Mouse (Mus musculus) layer of hippocampus, adult 9-10 months (tissue): ENCODE data around the gene Trp73.

Experiments
- DNase-seq: peaks from one replicate; pipeline ENCODE4 v3.0.0; 2022; ENCODE audit warnings: low spot score

Gene Trp73

GRCm38 (mm10) chr4:154028646-154029045 is 111.4 kb downstream of the Trp73 start:
- DNase-seq = no peak

GRCm38 (mm10) chr4:154028066-154028465 is 111.9 kb downstream of the Trp73 start:
- no peak for DNase-seq

- no peak for DNase-seq
These were observed 113.6 kb downstream of the Trp73 start for GRCm38 (mm10) chr4:154026441-154026761.

GRCm38 (mm10) chr4:154025641-154026440 is 114.2 kb downstream of the Trp73 start, which contains the start of gene Smim1:
Smim1 (minus strand) TSS chr4:154026230.
- DNase-seq = no peak

GRCm38 (mm10) chr4:154024729-154025521 is 115.1 kb downstream of the Trp73 start:
- no peak for DNase-seq

- DNase-seq = no peak
These were observed 116.0 kb downstream of the Trp73 start for GRCm38 (mm10) chr4:154023754-154024601.

- no peak for DNase-seq
These were observed 117.2 kb downstream of the Trp73 start for GRCm38 (mm10) chr4:154022844-154023243.

GRCm38 (mm10) chr4:154022407-154022806 is 117.6 kb downstream of the Trp73 start:
- DNase-seq = no peak

- DNase-seq = no peak
These were observed 118.6 kb downstream of the Trp73 start for GRCm38 (mm10) chr4:154021432-154021831.

GRCm38 (mm10) chr4:154019571-154019970 is 120.4 kb downstream of the Trp73 start:
- DNase-seq = no peak

GRCm38 (mm10) chr4:154015476-154015875 is 124.5 kb downstream of the Trp73 start:
- no peak for DNase-seq

- no peak for DNase-seq
These were observed 127.7 kb downstream of the Trp73 start for GRCm38 (mm10) chr4:154012132-154012882.

- no peak for DNase-seq
These were observed 128.3 kb downstream of the Trp73 start, which contains the start of gene Lrrc47 for GRCm38 (mm10) chr4:154011646-154012089. Lrrc47 (plus strand) TSS chr4:154011731.

GRCm38 (mm10) chr4:154010907-154011645 is 128.9 kb downstream of the Trp73 start:
- DNase-seq = no peak

- DNase-seq = no peak
These were observed 132.2 kb downstream of the Trp73 start for GRCm38 (mm10) chr4:154007759-154008158.

GRCm38 (mm10) chr4:154006264-154006663 is 133.7 kb downstream of the Trp73 start:
- no peak for DNase-seq
